Mouse (Mus musculus): ENCODE data around the gene Tmc8. TPM values are rescaled to one million over a fixed set of nuclear protein-coding genes. Genes with fewer than 3 reads are reported as not detected.
"Not testable (repeated sequence)": the region's sequence is repeated elsewhere in the genome, so short reads cannot be mapped to it uniquely, and the experiment has no call there.

Tmc8 gene
- polyA plus RNA-seq, 1 experiment from 2014 or later, result 2.9 TPM

- ATAC-seq (ENCODE audit: insufficient read depth) (no peak), DNase-seq (no peak)
- Histone ChIP-seq H3K4me3 (ENCODE audit: low read depth, low read length) (no peak overlapping the region), H3K4me1 (ENCODE audit: insufficient read depth) (peaks cover 5% of the 10 kb centered on the region; the same call in 1 of the 2 replicates), H3K27ac (ENCODE audit: low read depth) (no peak overlapping the region), H3K27me3 (ENCODE audit: insufficient read depth, low read length) (no peaks in the 10 kb centered on the region), H3K9ac (no peak overlapping the region), H3K36me3 (ENCODE audit: insufficient read depth) (peaks cover 78% of the 10 kb centered on the region), H3K4me2 (no peak overlapping the region), H3K9me3 (ENCODE audit: low read depth, low read length) (no peaks in the 10 kb centered on the region)
- WGBS, result 88% methylated on average over 6 of the region's 6 CpGs
- no peak for TF ChIP-seq CTCF (IDR thresholded peaks at IDR 0.05; ENCODE audit: low read depth)
Observed at GRCm38 (mm10) chr11:117814704-117815366, 33.0 kb downstream of the Tmc8 start.

GRCm38 (mm10) chr11:117815850-117816249 is 34.0 kb downstream of the Tmc8 start:
- not testable (repeated sequence) for H3K4me2 ChIP-seq; H3K4me3 ChIP-seq (ENCODE audit: low read depth, low read length); H3K27ac ChIP-seq (ENCODE audit: low read depth); H3K9ac ChIP-seq; ATAC-seq (ENCODE audit: insufficient read depth); H3K27me3 ChIP-seq (ENCODE audit: insufficient read depth, low read length); H3K4me1 ChIP-seq (ENCODE audit: insufficient read depth); H3K9me3 ChIP-seq (ENCODE audit: low read depth, low read length); DNase-seq
- peaks cover 88% of the 10 kb centered on the region for H3K36me3 ChIP-seq (ENCODE audit: insufficient read depth)
- 53% methylated on average over 9 of the region's 9 CpGs for WGBS

- no peak for DNase-seq
- H3K9ac ChIP-seq, result no peak overlapping the region
- no peak overlapping the region for H3K27ac ChIP-seq (ENCODE audit: low read depth)
- TF ChIP-seq CTCF (IDR thresholded peaks at IDR 0.05; ENCODE audit: low read depth), result no peak
- no peaks in the 10 kb centered on the region for H3K4me1 ChIP-seq (ENCODE audit: insufficient read depth)
- H3K4me2 ChIP-seq, result no peak overlapping the region
- WGBS, result 83% methylated on average over 13 of the region's 13 CpGs
- H3K9me3 ChIP-seq (ENCODE audit: low read depth, low read length), result no peaks in the 10 kb centered on the region
- H3K36me3 ChIP-seq (ENCODE audit: insufficient read depth), result peaks cover 95% of the 10 kb centered on the region
- 0 out of 2 replicates have a peak, but pooled peaks have one; percentile 6 for ATAC-seq (ENCODE audit: insufficient read depth)
- no peak overlapping the region for H3K4me3 ChIP-seq (ENCODE audit: low read depth, low read length)
- no peaks in the 10 kb centered on the region for H3K27me3 ChIP-seq (ENCODE audit: insufficient read depth, low read length)
Observed at GRCm38 (mm10) chr11:117816389-117816996, 34.6 kb downstream of the Tmc8 start.

GRCm38 (mm10) chr11:117819095-117819494 is 37.2 kb downstream of the Tmc8 start:
- WGBS, result 84% methylated on average over 8 of the region's 8 CpGs
- Histone ChIP-seq H3K4me3 (ENCODE audit: low read depth, low read length) (no peak overlapping the region), H3K4me1 (ENCODE audit: insufficient read depth) (peaks cover 2% of the 10 kb centered on the region; the same call in 1 of the 2 replicates), H3K27me3 (ENCODE audit: insufficient read depth, low read length) (no peaks in the 10 kb centered on the region), H3K9me3 (ENCODE audit: low read depth, low read length) (no peaks in the 10 kb centered on the region), H3K27ac (ENCODE audit: low read depth) (no peak overlapping the region; the same call in 1 of the 2 replicates), H3K36me3 (ENCODE audit: insufficient read depth) (peaks cover 93% of the 10 kb centered on the region), H3K9ac (no peak overlapping the region), H3K4me2 (no peak overlapping the region)
- DNase-seq (no peak), ATAC-seq (ENCODE audit: insufficient read depth) (no peak)
- TF ChIP-seq CTCF (IDR thresholded peaks at IDR 0.05; ENCODE audit: low read depth), result no peak

- no peak overlapping the region for H3K4me2 ChIP-seq
- no peak for ATAC-seq (ENCODE audit: insufficient read depth)
- H3K9ac ChIP-seq, result no peak overlapping the region
- WGBS, result 88% methylated on average over 7 of the region's 7 CpGs
- H3K4me3 ChIP-seq (ENCODE audit: low read depth, low read length), result no peak overlapping the region
- H3K27ac ChIP-seq (ENCODE audit: low read depth), result no peak overlapping the region
- H3K4me1 ChIP-seq (ENCODE audit: insufficient read depth), result peaks cover 5% of the 10 kb centered on the region; the same call in 1 of the 2 replicates
- no peaks in the 10 kb centered on the region for H3K27me3 ChIP-seq (ENCODE audit: insufficient read depth, low read length)
- no peak for DNase-seq
- H3K9me3 ChIP-seq (ENCODE audit: low read depth, low read length), result no peaks in the 10 kb centered on the region
- H3K36me3 ChIP-seq (ENCODE audit: insufficient read depth), result peaks cover 82% of the 10 kb centered on the region
- no peak for TF ChIP-seq CTCF (IDR thresholded peaks at IDR 0.05; ENCODE audit: low read depth)
Observed at GRCm38 (mm10) chr11:117820173-117820572, 38.3 kb downstream of the Tmc8 start.

- Histone ChIP-seq H3K9ac (no peak overlapping the region), H3K4me1 (ENCODE audit: insufficient read depth) (peaks cover 8% of the 10 kb centered on the region; the same call in 1 of the 2 replicates), H3K27ac (ENCODE audit: low read depth) (no peak overlapping the region), H3K4me2 (no peak overlapping the region), H3K27me3 (ENCODE audit: insufficient read depth, low read length) (no peaks in the 10 kb centered on the region), H3K9me3 (ENCODE audit: low read depth, low read length) (no peaks in the 10 kb centered on the region), H3K36me3 (ENCODE audit: insufficient read depth) (peaks cover 67% of the 10 kb centered on the region), H3K4me3 (ENCODE audit: low read depth, low read length) (no peak overlapping the region)
- 87% methylated on average over 9 of the region's 9 CpGs for WGBS
- no peak for TF ChIP-seq CTCF (IDR thresholded peaks at IDR 0.05; ENCODE audit: low read depth)
- DNase-seq, result no peak
- ATAC-seq (ENCODE audit: insufficient read depth), result no peak
Observed at GRCm38 (mm10) chr11:117821868-117822267, 40.0 kb downstream of the Tmc8 start.

- Histone ChIP-seq H3K27ac (ENCODE audit: low read depth) (peak overlapping the region; percentile 59), H3K4me1 (ENCODE audit: insufficient read depth) (peaks cover 15% of the 10 kb centered on the region), H3K4me2 (peak overlapping the region; percentile 31; the same call in 1 of the 2 replicates), H3K9ac (0 out of 2 replicates have a peak overlapping the region, but pooled peaks have one; percentile 24), H3K27me3 (ENCODE audit: insufficient read depth, low read length) (no peaks in the 10 kb centered on the region), H3K9me3 (ENCODE audit: low read depth, low read length) (no peaks in the 10 kb centered on the region), H3K4me3 (ENCODE audit: low read depth, low read length) (no peak overlapping the region), H3K36me3 (ENCODE audit: insufficient read depth) (peaks cover 58% of the 10 kb centered on the region)
- peak; percentile 68 for DNase-seq
- WGBS, result 57% methylated on average over 7 of the region's 7 CpGs
- no peak for ATAC-seq (ENCODE audit: insufficient read depth)
- TF ChIP-seq CTCF (IDR thresholded peaks at IDR 0.05; ENCODE audit: low read depth), result no peak
Observed at GRCm38 (mm10) chr11:117822728-117823241, 40.9 kb downstream of the Tmc8 start.

All from lung, embryonic 14.5 days (tissue).